Mouse (Mus musculus): ENCODE data around the gene Usp11. TPM values are rescaled to one million over a fixed set of nuclear protein-coding genes. Genes with fewer than 3 reads are reported as not detected.

Gene Usp11
- total RNA-seq, 2 experiments from 2014 or later, result 2.9 to 6.4 TPM

Other genes with a start within 250 kb of the Usp11 start
- not detected in 2 replicates for gene Rgn, start 154.1 kb upstream of the Usp11 start, total RNA-seq (2015; ENCODE audit: low replicate concordance)
- not detected in 2 replicates for gene Rgn, start 154.1 kb upstream of the Usp11 start, total RNA-seq (2017; ENCODE audit: low replicate concordance)
- 28.5 and 33.5 TPM in 2 replicates for gene Rbm10, start 86.4 kb upstream of the Usp11 start, total RNA-seq (2015; ENCODE audit: low replicate concordance)
- 38.0 and 51.6 TPM in 2 replicates for gene Rbm10, start 86.4 kb upstream of the Usp11 start, total RNA-seq (2017; ENCODE audit: low replicate concordance)
- 87.2 and 95.9 TPM in 2 replicates for gene Ndufb11, start 86.3 kb upstream of the Usp11 start, total RNA-seq (2015; ENCODE audit: low replicate concordance)
- 30.8 and 55.7 TPM in 2 replicates for gene Ndufb11, start 86.3 kb upstream of the Usp11 start, total RNA-seq (2017; ENCODE audit: low replicate concordance)
- gene Uba1, start 45.6 kb upstream of the Usp11 start, total RNA-seq (2015; ENCODE audit: low replicate concordance), result 59.9 and 60.9 TPM in 2 replicates
- 62.3 and 63.2 TPM in 2 replicates for gene Uba1, start 45.6 kb upstream of the Usp11 start, total RNA-seq (2017; ENCODE audit: low replicate concordance)
- gene Cdk16, start 16.0 kb upstream of the Usp11 start, total RNA-seq (2015; ENCODE audit: low replicate concordance), result 112 and 120 TPM in 2 replicates
- 56.3 and 60.6 TPM in 2 replicates for gene Cdk16, start 16.0 kb upstream of the Usp11 start, total RNA-seq (2017; ENCODE audit: low replicate concordance)
- gene Araf, start 93.9 kb downstream of the Usp11 start, total RNA-seq (2015; ENCODE audit: low replicate concordance), result 33.5 and 35.7 TPM in 2 replicates
- gene Araf, start 93.9 kb downstream of the Usp11 start, total RNA-seq (2017; ENCODE audit: low replicate concordance), result 14.0 and 16.5 TPM in 2 replicates
- gene Timp1, start 166.3 kb downstream of the Usp11 start, total RNA-seq (2015; ENCODE audit: low replicate concordance), result not detected in 2 replicates
- not detected in 2 replicates for gene Timp1, start 166.3 kb downstream of the Usp11 start, total RNA-seq (2017; ENCODE audit: low replicate concordance)
- 1.3 and 1.8 TPM in 2 replicates for gene Syn1, start 217.1 kb downstream of the Usp11 start, total RNA-seq (2015; ENCODE audit: low replicate concordance)
- not detected in 2 replicates for gene Syn1, start 217.1 kb downstream of the Usp11 start, total RNA-seq (2017; ENCODE audit: low replicate concordance)
- gene Cfp, start 227.6 kb downstream of the Usp11 start, total RNA-seq (2015; ENCODE audit: low replicate concordance), result 31.4 and 34.8 TPM in 2 replicates
- 13.2 and 19.8 TPM in 2 replicates for gene Cfp, start 227.6 kb downstream of the Usp11 start, total RNA-seq (2017; ENCODE audit: low replicate concordance)
- gene Elk1, start 246.7 kb downstream of the Usp11 start, total RNA-seq (2015; ENCODE audit: low replicate concordance), result 1.4 and 2.5 TPM in 2 replicates
- gene Elk1, start 246.7 kb downstream of the Usp11 start, total RNA-seq (2017; ENCODE audit: low replicate concordance), result 0.53 and 2.1 TPM in 2 replicates

Data from erythroid progenitor cell, adult 5-6 weeks (primary cell).